Mouse (Mus musculus) kidney, adult 11 months (tissue): Measurements from ENCODE around the gene Ppil3.

Experiments
- DNase-seq: peaks from one replicate; pipeline ENCODE4 v3.0.0; 2022

The Ppil3 gene

GRCm38 (mm10) chr1:58445143-58445722, at the start of gene Ppil3, which contains the start of gene Nif3l1:
Ppil3 (minus strand) TSS chr1:58445486.
Nif3l1 (plus strand) TSS chr1:58445151.
- peak; percentile 88 for DNase-seq

DNA sequence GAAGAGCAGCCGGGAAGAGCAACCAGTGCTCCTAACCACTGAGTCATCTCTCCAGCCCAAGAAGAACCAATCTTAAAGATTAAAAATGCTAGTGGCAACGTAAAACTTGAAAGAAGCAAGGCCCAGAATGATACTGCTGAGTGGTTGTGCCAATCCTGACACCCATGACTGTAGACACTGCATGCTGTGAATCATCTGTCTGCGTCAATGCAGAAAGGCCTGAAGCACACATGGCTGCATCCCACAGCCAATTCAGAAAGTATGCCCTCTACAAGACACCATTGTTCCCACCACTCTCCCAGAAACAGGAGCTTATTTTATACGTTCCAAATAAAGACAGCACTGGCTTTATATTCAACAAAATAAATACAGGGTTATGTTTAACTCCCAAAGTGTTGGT, 37.4 kb upstream of the Ppil3 start:
- DNase-seq = no peak

DNA sequence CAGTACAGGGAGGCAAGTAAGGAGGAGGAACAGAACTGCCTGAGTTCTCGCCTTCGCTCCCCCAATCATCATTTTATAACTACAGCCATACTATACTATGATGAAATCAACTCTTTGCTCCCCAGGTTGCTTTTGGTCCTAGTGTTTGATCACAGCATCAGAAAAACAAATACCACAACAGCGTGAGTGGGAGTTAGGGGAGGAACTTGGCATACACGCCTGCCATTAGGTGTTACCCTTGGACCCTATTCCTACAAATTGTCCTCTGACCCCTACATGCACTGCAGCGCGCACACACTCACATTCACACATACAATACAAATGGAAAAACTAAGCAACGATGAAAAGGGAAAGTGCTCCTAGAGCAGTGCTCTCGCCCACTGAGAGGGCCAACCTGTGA, 30.4 kb upstream of the Ppil3 start:
- DNase-seq = no peak

DNA sequence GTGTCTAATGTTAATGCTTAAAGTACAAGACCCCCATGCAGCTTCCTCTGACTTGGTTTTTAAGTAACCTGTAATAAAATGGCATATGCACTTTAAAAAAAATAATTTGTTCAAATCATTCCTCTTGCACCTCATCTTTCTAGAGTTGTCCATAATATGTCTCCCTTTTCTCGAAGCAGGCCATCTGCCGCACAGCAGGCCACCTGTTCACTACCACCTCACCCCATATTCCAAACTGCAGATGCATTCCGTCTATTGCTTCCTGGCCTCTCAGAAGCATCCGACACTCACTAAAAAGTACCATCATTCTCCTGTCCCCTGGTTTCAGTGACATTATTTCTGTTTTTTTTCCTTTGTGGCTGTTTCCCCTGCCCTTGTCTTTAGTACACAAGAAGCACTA, 20.3 kb upstream of the Ppil3 start:
- DNase-seq = no peak

DNA sequence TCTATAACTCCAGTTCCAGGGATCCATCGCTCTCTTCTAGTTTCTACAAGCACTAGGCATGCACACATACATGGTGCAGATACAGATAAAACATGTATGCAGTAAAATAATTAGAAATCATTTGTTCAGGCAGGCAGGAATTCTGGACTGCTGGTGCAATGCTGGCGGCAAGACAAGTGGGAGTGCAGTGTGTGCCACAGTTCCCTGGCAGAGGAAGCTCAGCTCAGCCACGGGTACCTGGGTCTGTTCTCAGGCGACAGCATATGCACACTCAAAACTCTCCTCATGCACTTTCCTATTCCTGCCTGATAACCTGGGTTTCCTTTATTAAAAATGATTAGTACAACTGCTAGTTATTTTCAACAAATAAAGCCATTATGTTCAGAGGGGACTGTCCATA, 19.8 kb upstream of the Ppil3 start:
- DNase-seq = no peak

DNA sequence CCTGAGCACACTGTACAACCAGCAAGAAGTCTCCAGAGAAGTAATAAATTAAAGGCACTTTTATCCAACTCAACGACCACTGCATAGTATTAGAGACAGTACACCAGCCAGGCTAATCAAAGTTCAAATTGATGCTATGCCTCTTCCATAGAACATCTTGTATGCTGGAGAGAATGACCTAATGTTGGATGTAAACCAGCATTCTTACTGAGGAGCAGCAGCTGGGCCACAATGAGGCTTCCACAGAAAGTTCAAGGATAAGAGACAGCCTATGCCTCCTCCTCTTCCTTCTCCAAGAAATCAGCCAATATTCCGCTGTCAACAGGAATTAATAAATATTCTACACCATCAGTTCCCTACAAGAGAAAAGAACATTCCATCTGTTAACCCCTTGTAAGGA, 18.6 kb upstream of the Ppil3 start:
- no peak for DNase-seq

DNA sequence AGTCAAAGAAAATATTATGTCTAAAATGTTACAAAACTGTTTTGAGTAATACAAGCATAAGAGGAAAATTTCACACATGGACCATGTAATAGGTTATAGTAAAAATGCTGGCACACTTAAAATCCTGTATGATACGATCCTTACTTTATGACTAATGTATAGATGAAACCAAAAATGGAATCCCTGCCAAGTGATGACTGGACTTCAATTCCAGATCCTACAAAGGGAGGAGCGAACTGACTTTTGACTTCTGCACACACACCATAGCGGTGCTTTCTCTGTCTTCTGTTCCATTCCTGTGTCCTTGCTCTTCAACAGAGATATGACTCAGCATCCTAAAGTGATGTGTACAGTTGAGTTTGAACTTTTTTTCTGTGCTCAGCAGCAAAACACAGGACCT, 15.3 kb upstream of the Ppil3 start:
- DNase-seq = no peak

- no peak for DNase-seq
These were observed 13.6 kb upstream of the Ppil3 start for GRCm38 (mm10) chr1:58458867-58459266.

GRCm38 (mm10) chr1:58458175-58458574, 12.9 kb upstream of the Ppil3 start:
- no peak for DNase-seq

- no peak for DNase-seq
These were observed 9.0 kb upstream of the Ppil3 start for GRCm38 (mm10) chr1:58454316-58454715.

DNA sequence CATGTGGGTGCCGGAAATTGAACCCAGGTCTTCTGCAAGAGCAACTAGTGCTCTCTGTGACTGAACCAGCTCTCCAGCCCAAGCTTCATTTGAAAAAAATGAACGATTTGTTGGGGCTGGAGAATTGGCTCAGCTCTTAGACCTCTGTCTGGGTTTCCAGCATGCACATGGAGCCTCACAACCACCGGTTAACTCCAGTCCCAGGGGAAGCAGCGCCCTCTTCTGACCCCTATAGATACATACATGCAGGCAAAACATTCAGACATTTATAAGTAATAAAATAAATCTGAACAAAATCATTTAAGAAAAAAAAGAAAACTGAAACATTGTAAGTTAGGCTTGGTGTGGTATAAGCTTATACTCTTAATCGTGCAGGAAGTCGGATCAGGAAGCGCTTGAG, 3.1 kb upstream of the Ppil3 start:
- no peak for DNase-seq

- DNase-seq = peak; percentile 40
These were observed 2.5 kb upstream of the Ppil3 start for GRCm38 (mm10) chr1:58447766-58448165.

- DNase-seq = no peak
These were observed 575 bp upstream of the Ppil3 start for GRCm38 (mm10) chr1:58445861-58446260.

- no peak for DNase-seq
These were observed 595 bp downstream of the Ppil3 start for GRCm38 (mm10) chr1:58444691-58445090.

DNA sequence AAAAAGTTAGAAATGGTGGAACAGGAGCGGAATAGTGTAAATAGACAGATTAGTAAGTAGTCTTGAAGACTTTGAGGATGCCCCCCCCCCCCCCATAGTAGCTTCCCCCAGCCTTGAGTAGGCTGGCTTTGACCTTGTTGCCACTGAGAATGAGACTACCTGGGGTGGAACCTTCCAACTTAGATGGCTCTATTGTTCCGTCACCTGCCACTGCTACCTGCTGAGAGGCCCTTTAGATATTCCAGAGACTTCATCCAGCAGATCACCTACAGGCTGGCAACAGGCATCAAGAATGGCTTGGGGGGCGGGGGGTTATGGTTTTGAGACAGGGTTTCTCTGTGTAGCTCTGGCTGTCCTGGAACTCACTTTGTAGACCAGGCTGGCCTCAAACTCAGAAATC, 20.7 kb downstream of the Ppil3 start:
- no peak for DNase-seq

DNA sequence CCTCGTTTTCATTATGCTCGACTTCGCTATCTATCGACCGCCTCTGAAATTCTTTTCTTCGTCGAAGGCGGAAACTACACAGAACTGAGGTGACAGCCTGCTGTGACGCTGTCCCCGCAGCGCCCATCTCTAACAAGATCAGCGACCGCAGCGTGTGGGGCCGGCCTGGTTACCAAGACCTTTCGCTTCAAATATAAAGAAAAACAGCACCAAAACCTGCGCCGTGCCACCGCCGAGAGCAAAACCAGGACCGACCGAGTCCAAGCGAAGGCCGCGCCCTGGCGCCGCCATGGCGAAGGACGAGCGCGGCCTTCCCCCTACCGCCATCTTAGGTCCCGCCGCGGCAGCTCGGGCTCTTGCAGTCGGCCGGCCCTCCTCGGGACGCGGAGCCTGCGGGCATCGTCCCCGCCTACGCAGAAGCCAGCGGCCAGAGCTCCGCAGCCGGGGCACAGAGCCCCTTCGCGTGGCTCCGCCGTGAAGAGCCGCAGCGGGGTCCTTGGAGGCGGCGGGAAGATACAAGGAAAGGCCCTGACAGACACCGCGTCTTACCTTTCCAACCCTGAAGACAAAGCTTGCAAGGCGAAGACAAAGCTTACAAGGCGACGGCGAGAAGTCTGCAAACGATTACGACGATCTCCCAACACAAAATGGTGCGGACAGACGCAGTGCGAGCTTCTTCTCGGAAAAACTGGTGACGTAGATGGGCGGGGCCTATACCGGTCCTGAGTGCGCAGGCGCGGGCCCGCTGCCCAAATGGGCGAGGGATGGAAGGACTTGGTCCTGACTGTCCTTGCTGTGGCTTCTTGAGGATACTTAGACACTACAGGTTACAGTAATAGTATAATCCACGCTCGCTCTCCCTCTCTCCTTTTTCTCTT, 21.7 kb downstream of the Ppil3 start, which contains the start of gene Clk1:
Gene Clk1, minus strand, starts transcription at position 696 of the 878 bp plus-strand sequence.
- peak; percentile 96 for DNase-seq

DNA sequence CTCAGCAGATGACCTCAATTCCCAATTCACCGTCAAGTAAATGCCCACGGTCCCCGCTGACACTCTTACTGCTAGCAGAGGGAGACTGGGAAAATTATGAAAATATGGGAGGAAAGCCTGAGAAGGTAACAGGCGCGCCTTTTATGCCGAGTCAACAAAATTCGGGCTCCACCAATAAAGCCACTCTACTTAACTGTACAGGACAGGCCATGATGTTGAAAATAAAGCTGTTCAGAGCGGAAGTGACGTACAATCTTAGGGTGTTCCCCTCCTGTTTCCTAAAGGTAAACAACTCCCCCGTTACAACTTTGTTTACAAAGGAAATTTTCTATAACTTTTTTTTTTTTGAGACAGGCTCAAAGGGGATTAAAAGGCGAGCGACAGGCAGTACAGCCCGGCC, 22.4 kb downstream of the Ppil3 start:
- peak; percentile 47 for DNase-seq

- DNase-seq = no peak
These were observed 24.3 kb downstream of the Ppil3 start for GRCm38 (mm10) chr1:58420961-58421360.

GRCm38 (mm10) chr1:58420032-58420431, 25.3 kb downstream of the Ppil3 start:
- no peak for DNase-seq

- no peak for DNase-seq
These were observed 29.2 kb downstream of the Ppil3 start for GRCm38 (mm10) chr1:58416048-58416447.

DNA sequence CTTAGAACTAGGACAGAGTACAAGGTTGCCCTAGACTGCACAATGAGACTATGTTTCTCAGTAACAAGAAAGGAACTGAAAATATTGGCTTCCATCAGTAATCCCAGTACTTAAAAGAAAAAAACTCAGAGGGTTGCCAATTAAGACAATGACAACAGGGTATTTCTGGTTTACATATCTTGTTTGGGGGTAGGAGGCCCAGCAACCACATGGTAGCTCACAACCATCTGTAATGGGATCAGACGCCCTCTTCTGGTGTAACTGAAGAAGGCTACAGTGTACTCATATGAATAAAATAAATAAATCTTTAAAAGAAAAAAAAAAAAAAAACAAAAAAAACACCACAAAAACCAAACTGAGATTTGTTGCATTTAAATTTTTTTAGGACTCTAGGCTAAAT, 29.8 kb downstream of the Ppil3 start:
- no peak for DNase-seq

DNA sequence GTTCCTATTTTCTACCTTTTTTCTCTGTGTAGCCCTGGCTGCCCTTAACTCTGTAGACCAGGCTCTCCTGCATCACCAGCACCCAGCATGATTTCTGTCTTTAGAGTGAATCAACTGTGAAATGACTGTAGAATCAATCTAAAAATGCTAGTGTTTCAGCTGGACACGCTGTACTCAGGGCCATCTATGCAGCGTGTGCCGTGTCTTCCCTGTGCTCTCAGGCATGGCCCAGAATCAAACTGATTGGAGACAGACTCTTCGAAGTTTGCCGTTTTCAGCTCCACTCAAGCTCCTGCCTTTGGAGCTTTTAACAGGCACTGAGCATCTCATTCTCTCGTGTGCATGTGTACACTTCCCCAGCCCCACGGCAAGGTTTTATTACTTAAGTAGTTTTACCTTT, 34.5 kb downstream of the Ppil3 start:
- DNase-seq = no peak

DNA sequence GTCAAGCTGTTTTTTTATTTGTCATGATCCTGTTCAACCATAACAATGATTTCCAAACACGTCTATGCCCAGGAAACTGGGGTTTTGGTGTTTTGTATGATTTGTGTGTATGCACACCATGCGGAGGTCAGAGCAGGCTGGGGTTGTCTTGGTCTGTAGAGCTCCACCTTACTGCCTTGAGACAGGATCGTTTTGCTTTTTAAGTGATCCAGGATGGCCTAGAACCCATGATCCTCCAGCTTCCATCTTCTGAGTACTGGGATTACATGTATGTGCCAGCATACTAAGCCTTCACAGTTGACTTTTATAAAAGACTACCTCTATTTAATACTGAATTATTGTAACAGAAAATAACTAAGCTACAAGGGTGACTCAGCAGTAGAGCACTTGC, 35.1 kb downstream of the Ppil3 start:
- DNase-seq = no peak

DNA sequence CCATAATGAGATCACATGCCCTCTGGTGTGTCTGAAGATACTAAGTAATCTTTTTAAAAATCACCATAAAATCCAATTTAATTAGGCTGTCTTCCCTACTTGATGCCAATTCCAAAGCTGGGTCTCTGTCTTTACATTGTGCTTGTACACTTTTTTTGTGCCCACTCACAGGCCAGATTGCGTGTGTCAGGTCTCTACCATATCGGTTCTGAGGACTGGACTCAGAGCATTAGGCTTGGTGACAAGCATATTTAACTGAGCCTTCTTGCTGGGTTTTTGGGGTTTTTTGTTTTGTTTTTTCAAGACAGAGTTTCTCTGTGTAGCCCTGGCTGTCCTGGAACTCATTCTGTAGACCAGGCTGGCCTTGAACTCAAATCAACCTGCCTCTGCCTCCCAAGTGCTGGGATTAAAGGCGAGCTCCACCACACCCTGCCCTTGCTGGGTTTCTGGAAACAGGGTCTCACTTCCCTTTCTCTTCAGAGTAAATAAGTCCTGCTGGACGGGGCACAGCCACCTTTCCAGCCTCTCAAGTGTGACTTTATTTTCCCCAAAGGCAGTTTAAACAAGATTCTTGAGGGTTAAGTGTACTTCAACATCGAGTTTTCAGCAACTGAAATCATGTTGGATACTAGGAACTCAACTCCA, 35.6 kb downstream of the Ppil3 start:
- no peak for DNase-seq
